Mouse (Mus musculus) stomach, embryonic 14.5 days (tissue): ENCODE results near the gene Rrp36. TPM values are rescaled to one million over a fixed set of nuclear protein-coding genes. Genes with fewer than 3 reads are reported as not detected.

Experiments
- ATAC-seq: fragments of 200-750 bp; cut with Nextera tagmentation; 2 replicates; pipeline ENCODE4 v1.8.0; 2017; ENCODE audit warnings: low read depth, moderate TSS enrichment; ENCODE audit not compliant: insufficient number of reproducible peaks, insufficient read depth, low FRiP score
- H3K27ac ChIP-seq: fragments of 300-500 bp; sonication (generic); 2 replicates; pipeline ENCODE4 v1.5.1; 2014; ENCODE audit warnings: mild to moderate bottlenecking, low read length, moderate library complexity, mixed read lengths
- H3K27me3 ChIP-seq: fragments of 300-500 bp; sonication (generic); 2 replicates; pipeline ENCODE4 v1.6.1; 2014; ENCODE audit warnings: low read length, control low read depth, mixed read lengths; ENCODE audit not compliant: control insufficient read depth, insufficient read depth
- H3K36me3 ChIP-seq: fragments of 300-500 bp; sonication (generic); 2 replicates; pipeline ENCODE4 v1.6.1; 2014; ENCODE audit warnings: mild to moderate bottlenecking, control low read depth, low read length, moderate library complexity, mixed read lengths; ENCODE audit not compliant: control insufficient read depth, insufficient read depth
- H3K4me1 ChIP-seq: fragments of 300-500 bp; sonication (generic); 2 replicates; pipeline ENCODE4 v1.6.1; 2014; ENCODE audit warnings: low read length, control low read depth, mixed read lengths; ENCODE audit not compliant: control insufficient read depth, insufficient read depth
- H3K4me2 ChIP-seq: fragments of 300-500 bp; sonication (generic); replicated peaks from 2 replicates; pipeline ENCODE4 v1.6.1; 2014; ENCODE audit warnings: low read depth, low read length, control low read depth
- H3K4me3 ChIP-seq: fragments of 300-500 bp; sonication (generic); 2 replicates; pipeline ENCODE4 v1.5.1; 2014; ENCODE audit warnings: low read depth, low read length, control low read depth
- H3K9ac ChIP-seq: fragments of 300-500 bp; sonication (generic); replicated peaks from 2 replicates; pipeline ENCODE4 v1.6.1; 2014; ENCODE audit warnings: low read depth, mild to moderate bottlenecking, control low read depth, low read length, moderate library complexity, mixed read lengths
- H3K9me3 ChIP-seq: fragments of 300-500 bp; sonication (generic); 2 replicates; pipeline ENCODE4 v1.6.1; 2016; ENCODE audit warnings: low read depth, low read length, control low read depth; ENCODE audit not compliant: control insufficient read depth
- whole genome bisulfite sequencing: fragments of 180-500 bp; shearing (Covaris S2); extraction: QIAGEN DNeasy Blood & Tissue Kit; methylation state at CpG from one replicate; pipeline ENCODE4 v1.1.7; 2014; 5-methylcytosine and 5-hydroxymethylcytosine counted together
- polyA plus RNA-seq: library from polyadenylated mRNA; unstranded; fragments of >200 nt; fragmentation: Nextera tagmentation; extraction: Ambion mirVana; gene quantifications from 2 replicates; pipeline ENCODE4 v1.2.1, GENCODE M21; 2014

The Rrp36 gene
- polyA plus RNA-seq, 1 experiment from 2014 or later, result 53.5 TPM

DNA sequence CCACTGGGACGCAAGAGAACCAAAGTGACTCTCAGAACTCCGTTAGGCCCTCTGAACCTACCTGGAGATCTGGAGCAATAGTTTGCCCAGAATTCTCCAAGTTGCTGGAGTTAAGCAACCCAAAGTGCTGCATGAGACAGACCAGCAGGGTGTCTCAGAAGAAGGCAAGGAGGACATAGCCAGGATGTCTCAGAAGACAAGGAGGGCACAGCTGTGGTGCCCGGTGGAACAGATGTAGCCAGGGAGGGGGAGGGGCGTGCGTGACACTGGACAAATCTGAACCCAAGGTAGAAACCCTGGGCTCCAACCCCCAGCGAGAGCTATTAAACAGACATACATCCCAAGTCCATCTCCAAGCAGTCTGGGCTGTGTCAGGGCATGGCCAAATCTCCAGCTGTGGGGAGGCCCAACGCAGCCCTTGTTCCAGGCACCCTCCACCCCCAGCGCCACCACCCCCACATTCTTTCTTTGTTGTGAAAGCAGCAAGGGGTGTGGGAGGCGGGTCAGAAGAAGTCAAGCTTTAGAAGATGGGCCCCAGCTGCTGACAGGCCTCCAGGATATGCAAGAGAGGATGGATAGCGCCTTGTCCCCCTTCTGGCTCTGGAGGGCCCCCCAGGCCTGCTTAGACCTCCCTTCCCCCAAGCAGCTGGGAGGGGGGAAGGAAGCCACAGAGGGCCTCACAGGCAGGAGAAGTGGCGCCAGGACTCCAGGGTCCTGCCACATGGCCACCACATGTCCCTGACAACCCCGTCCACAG, 44.3 kb downstream of the Rrp36 start:
- Histone ChIP-seq H3K27ac (peak overlapping the region; percentile 99), H3K36me3 (peaks cover 10% of the 10 kb centered on the region; the same call in 1 of the 2 replicates), H3K4me2 (peak overlapping the region; percentile 62), H3K9me3 (no peaks in the 10 kb centered on the region), H3K4me1 (peaks cover 35% of the 10 kb centered on the region), H3K4me3 (peak overlapping the region; percentile 94), H3K9ac (peak overlapping the region; percentile 97), H3K27me3 (no peaks in the 10 kb centered on the region)
- WGBS, result 3% methylated on average over 12 of the region's 12 CpGs
- peak; percentile 86 for ATAC-seq

DNA sequence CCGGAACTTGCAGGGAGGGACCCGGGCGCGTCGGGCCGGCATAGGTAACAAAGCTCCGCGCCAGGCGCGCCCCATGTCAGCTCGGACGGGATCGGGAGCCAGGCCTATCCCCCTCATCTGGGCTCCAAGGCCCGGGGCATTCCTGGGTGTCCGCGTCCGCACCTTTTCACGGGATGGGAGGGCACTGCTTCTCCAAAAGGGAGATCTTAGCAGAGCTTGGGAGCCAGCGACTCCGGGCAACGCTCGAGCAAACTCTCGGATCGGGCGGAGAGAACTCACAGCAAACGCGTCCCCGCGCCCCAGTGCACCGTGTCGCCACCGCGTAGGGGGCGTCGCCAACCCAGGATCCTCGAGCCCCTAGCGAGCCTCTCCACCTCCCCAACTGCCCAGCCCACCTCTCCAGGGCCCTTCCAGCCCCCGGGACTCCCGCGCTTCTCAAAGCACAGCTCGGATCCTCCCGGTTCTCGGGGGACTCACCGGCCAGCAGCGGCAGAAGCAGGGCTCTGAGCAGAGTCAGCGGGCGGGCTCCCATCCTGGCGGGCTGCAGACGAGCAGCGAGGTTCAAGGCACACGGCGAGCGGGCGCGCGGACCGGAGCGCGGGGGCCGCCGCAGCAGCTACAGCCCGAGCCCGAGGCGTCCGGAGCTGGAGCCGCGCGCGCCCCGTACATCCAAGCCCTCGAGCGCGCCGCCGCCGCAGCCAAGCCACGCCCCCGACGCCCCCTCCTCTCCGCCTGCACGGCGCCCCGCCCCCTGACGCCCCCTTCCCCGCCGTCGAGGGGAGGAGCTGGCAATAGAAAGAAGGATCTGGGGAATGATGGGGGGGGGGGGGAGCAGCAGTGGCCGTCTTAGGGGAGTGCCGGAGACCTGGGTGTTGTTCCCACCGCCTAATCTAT, 45.1 kb downstream of the Rrp36 start, which contains the start of gene Ptk7:
Gene Ptk7, minus strand, starts transcription at position 714 of the 894 bp plus-strand sequence.
- Histone ChIP-seq H3K9ac (peak within 1 kb of the TSS; percentile 97), H3K27ac (peak within 1 kb of the TSS; percentile 99), H3K36me3 (peaks cover 10% of the 10 kb centered on the region; the same call in 1 of the 2 replicates), H3K4me1 (peaks cover 43% of the 10 kb centered on the region), H3K4me3 (peak within 1 kb of the TSS; percentile 94), H3K4me2 (peak within 1 kb of the TSS; percentile 62), H3K9me3 (no peaks in the 10 kb centered on the region), H3K27me3 (no peaks in the 10 kb centered on the region)
- peak; percentile 71 for ATAC-seq
- under 1% methylated on average over 73 of the region's 90 CpGs for WGBS

DNA sequence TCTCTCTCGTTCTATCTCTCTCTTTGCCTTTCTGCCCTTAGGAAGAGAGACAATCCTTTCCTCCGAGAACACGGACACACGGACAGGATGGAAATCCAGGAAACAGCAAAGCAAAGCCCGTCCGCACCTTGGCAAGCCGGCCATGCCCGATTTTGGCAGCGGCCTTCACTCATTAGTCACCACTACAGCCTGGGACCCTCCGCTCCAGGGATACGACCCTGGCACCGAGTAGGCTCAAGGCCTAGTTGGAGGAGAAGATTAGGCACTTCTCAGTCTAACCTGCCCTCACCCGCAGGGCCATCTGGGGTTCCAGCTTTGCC, 45.7 kb downstream of the Rrp36 start:
- Histone ChIP-seq H3K27ac (peak overlapping the region; percentile 99), H3K9me3 (no peaks in the 10 kb centered on the region), H3K27me3 (no peaks in the 10 kb centered on the region), H3K36me3 (peaks cover 8% of the 10 kb centered on the region; the same call in 1 of the 2 replicates), H3K9ac (peak overlapping the region; percentile 97), H3K4me3 (peak overlapping the region; percentile 94), H3K4me1 (peaks cover 50% of the 10 kb centered on the region), H3K4me2 (peak overlapping the region; percentile 62)
- WGBS, result under 1% methylated on average over 12 of the region's 13 CpGs
- no peak for ATAC-seq

DNA sequence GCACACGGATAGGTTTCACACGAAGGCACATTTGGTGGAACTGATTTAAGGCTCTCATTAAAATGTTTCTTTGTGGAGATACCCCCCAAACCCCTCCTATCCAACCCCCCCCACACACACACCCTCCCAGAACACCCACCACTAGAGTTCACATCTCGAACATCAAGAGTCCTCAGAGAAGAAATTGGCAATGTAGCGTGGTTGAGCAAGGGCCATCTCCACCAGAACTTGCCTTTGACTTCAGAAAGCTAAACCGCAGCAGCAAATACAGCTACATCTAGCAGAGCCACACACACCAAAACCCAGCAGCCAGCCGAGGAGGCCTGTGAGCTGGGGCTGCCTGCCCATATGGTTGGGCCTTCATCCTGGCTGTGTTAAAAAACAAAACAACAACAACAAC, 46.7 kb downstream of the Rrp36 start:
- Histone ChIP-seq H3K9me3 (no peaks in the 10 kb centered on the region), H3K4me2 (peak overlapping the region; percentile 62), H3K36me3 (peaks cover 3% of the 10 kb centered on the region; the same call in 1 of the 2 replicates), H3K9ac (peak overlapping the region; percentile 97), H3K4me3 (peak overlapping the region; percentile 94), H3K27me3 (no peaks in the 10 kb centered on the region), H3K4me1 (peaks cover 60% of the 10 kb centered on the region), H3K27ac (peak overlapping the region; percentile 6; the same call in 1 of the 2 replicates)
- WGBS, result 33% methylated on average over 6 of the region's 6 CpGs
- ATAC-seq, result no peak

DNA sequence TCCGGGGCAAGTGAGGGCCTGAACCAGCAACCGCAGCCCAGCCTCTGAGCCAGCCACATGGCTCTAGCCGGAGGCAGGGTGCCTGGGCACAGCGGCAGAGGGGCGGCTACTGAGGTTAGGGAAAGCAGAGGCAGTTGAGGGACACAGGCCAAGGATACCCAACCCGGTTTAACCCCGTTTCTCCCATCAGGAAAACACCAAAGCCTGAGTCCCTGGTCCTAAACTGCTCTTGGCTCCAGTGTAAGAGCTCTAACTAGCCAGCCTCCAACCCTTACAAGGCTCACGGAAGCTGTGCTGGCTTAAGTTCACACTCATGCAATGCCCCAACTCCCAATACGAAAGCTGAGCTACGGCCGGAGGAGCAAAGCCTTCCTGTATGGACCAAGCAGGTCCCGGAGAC, 49.6 kb downstream of the Rrp36 start:
- Histone ChIP-seq H3K36me3 (no peaks in the 10 kb centered on the region), H3K9me3 (no peaks in the 10 kb centered on the region), H3K4me1 (peaks cover 73% of the 10 kb centered on the region), H3K27me3 (no peaks in the 10 kb centered on the region), H3K9ac (no peak overlapping the region; the same call in 1 of the 2 replicates), H3K27ac (peak overlapping the region; percentile 64), H3K4me2 (peak overlapping the region; percentile 22), H3K4me3 (no peak overlapping the region)
- no peak for ATAC-seq
- WGBS, result 54% methylated on average over 12 of the region's 12 CpGs

DNA sequence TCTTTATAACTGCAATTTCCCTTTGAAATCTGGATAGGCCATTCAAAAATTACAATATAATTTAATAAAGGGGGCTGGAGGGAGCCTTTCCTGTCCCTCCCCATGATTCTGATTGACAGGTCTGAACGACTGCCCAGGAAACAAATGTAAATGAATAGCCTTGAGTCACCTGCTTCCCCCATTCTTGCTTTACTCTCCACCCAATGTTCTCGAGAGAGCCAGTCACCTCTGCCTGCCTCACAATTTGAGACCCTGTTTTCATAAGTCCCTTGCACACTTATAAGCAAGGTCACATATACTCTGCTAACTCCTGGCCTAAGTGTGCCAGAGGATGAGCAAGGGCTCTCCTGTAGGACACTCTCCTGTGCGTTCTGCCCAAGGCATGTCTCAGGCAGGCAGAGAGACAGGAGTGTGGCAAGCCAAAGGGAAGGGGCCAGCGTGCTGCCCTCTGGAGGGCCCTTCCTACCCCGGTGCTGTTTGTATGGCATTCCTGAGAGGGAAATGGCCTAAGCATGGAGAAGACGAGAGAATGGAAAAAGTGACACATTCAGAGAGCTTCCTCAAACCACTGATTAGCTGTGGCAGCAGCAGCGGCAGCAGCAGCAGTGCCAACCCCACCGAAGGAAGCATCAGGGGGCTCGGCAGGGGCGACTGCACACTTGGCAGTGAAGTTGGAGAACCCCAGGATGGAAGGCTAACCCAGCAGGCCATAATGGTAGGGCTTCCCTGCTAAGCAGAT, 50.2 kb downstream of the Rrp36 start:
- H3K4me3 ChIP-seq, result no peak overlapping the region
- H3K27me3 ChIP-seq, result no peaks in the 10 kb centered on the region
- no peak overlapping the region; the same call in 1 of the 2 replicates for H3K9ac ChIP-seq
- peaks cover 79% of the 10 kb centered on the region for H3K4me1 ChIP-seq
- peak overlapping the region; percentile 22 for H3K4me2 ChIP-seq
- no peak for ATAC-seq
- peak overlapping the region; percentile 64 for H3K27ac ChIP-seq
- H3K36me3 ChIP-seq, result no peaks in the 10 kb centered on the region
- no peaks in the 10 kb centered on the region for H3K9me3 ChIP-seq
- WGBS, result 28% methylated on average over 10 of the region's 10 CpGs

DNA sequence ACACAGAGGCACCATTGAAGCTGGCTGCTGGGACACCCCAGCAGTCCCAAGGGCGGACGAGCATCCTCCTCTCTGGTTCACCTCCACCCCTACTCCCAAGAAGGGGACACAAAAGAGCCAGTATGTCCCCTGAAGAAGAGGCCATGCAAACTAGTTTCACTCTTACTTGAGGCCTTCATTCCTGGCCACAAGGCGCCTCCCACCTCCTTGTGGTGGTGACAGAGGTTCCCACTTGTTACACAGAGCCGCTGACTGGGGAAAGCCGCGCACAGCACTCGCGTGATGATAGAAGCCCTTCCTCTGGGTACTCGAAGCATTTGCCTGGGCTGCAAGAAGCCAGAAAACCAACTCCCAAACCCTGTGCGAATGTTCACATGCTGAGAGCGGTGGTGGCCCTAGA, 51.9 kb downstream of the Rrp36 start:
- Histone ChIP-seq H3K4me3 (no peak overlapping the region), H3K27me3 (no peaks in the 10 kb centered on the region), H3K27ac (peak overlapping the region; percentile 58; the same call in 1 of the 2 replicates), H3K4me2 (no peak overlapping the region), H3K4me1 (peaks cover 94% of the 10 kb centered on the region), H3K9me3 (no peaks in the 10 kb centered on the region), H3K36me3 (no peaks in the 10 kb centered on the region), H3K9ac (no peak overlapping the region)
- no peak for ATAC-seq
- WGBS, result 63% methylated on average over 11 of the region's 11 CpGs

DNA sequence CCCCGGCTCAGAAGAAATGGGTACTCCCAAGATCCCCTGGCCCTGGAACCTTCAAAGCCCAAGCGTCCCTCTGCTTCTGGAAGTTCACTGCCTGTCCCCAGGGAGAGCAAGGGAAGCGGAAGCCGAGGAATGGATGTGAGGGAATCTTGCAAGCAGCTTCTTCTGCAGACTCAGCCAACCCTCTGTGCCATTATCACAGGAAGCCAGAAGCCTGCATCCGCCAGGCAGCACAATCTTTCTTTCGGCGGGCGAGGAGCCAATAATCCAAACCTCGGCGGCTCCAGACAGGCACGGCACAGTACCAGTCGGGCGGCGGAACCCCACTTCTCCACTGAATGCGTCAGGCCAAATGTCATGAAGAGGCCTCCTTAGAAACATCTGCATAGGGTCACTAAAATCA, 52.8 kb downstream of the Rrp36 start:
- Histone ChIP-seq H3K27me3 (no peaks in the 10 kb centered on the region), H3K9me3 (no peaks in the 10 kb centered on the region), H3K4me1 (peaks cover 89% of the 10 kb centered on the region), H3K4me2 (no peak overlapping the region), H3K4me3 (no peak overlapping the region), H3K36me3 (no peaks in the 10 kb centered on the region), H3K9ac (no peak overlapping the region), H3K27ac (peak overlapping the region; percentile 53; the same call in 1 of the 2 replicates)
- no peak for ATAC-seq
- WGBS, result 36% methylated on average over 15 of the region's 15 CpGs
